Mouse (Mus musculus): ENCODE results near the gene Gm20388.

- no peak for TF ChIP-seq CTCF (IDR thresholded peaks at IDR 0.05; ENCODE audit: borderline replicate concordance, insufficient read depth, low read depth, low read length)
- TF ChIP-seq POLR2A (IDR thresholded peaks at IDR 0.05; ENCODE audit: borderline replicate concordance, insufficient read depth, low read length) = no peak
Measured at GRCm38 (mm10) chr8:123446799-123447198, 3536.2 kb downstream of the Gm20388 start.
